Mouse (Mus musculus) megakaryocyte, adult 5-6 weeks (primary cell): ENCODE measurements at regions not wholly inside any gene's neighbourhood (a gene's known extent, or its start where the extent isn't known, plus 50 kb on each side); places are given as distances from the start of the nearest gene placed in this dataset.
"Not testable (repeated sequence)": the region's sequence is repeated elsewhere in the genome, so short reads cannot be mapped to it uniquely, and the experiment has no call there.

Experiments used
- ATAC-seq: 2 replicates; pipeline ENCODE4 v1.8.0; 2016; ENCODE audit warnings: mild to moderate bottlenecking, inconsistent platforms; ENCODE audit not compliant: poor library complexity, severe bottlenecking

DNA sequence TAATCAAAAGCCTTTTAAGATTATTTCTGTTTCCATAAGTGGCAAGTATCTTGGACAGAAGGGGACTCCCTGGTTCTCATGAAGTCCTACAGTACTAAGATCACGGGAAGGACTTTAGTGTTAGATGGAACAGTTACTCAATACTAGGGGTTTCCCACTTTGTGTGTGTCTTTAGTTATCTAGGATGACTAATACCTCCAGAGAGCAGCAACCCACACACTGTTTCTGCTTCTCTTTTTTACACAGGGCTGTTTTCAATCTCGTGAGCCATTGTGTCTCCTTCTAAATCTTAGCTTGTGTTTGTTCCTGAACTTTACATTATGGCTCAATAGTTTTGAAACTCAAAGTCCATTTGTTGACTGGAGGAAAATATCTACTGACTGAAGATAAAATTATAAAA, 496.5 kb upstream of the Impg1 start:
- no peak for ATAC-seq

DNA sequence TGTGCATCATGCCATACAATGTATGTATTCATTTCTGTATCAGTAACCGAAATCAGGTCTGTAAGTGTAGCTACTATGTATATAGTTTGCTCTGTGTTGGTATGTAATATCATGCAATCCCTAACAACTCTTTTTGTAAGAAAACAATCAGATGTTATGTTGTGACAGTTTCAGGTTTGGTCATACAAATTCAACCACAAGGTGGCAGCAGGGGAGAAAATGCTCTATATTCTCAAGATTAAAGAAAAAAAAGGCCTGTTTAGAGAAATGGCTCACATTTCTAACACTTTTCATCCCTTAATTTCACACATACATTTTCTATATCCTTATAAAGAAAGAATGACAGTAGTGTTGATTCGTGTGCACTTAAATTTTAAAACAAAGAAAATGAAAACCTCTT, 477.7 kb upstream of the Impg1 start:
- no peak for ATAC-seq

DNA sequence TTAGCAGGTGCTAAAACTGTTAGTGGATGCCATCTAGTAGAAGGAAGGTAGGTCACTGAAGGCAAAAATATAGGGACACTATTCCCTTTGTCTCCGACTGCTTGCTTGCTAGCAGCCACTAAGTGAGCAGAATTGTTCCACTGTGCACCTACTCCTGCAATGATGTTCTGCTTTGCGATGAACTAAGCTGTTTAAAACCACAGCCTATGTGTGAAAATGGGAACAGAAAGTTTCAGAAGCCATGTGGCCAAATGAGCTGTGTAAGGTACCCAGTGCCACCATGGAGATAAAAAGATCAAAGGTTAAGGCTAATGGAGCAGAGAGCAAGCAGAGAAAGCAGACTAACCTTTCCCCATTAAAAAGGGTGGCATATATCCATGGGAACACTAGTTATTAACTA, 476.1 kb upstream of the Impg1 start:
- ATAC-seq, result peak; percentile 33; the same call in 1 of the 2 replicates

GRCm38 (mm10) chr9:80938238-80938637, 473.0 kb upstream of the Impg1 start:
- ATAC-seq, result no peak

DNA sequence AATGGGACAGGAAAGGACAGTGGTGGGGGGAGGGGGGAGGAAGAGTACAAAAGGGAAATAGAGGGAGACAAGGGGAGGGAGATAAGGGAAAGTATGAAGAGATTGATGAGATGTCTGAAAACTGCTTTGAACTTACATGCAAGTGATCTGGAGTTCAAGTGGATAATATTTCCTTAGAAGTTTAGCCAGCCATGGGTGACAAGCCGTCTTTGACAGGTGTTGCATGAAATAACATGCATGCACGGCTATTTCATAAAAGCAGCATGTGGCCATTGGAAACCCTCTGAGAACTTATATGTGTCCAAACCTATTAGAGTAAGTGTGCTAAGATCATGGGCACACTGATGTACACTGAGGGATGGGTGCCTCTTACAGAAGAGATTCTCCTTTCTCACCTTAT, 465.3 kb upstream of the Impg1 start:
- no peak for ATAC-seq

DNA sequence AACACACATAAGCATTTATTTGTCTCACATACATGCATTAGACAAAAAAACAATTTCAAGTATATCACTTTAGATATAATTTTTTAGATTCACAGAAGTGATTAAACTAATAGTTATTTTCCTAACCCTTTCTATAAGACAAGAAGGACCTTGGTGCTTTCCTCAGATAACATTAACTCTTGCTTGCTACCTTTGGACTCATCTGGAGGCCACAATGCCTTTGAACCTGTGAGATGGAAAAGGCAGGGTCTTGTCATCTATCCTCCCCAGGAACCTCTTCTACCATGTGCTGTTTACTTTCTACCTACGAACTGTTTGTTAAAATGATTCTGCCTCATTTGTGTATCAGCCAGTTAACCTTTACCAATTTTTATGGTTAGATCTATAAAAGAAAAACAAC, 455.0 kb upstream of the Impg1 start:
- ATAC-seq, result no peak

DNA sequence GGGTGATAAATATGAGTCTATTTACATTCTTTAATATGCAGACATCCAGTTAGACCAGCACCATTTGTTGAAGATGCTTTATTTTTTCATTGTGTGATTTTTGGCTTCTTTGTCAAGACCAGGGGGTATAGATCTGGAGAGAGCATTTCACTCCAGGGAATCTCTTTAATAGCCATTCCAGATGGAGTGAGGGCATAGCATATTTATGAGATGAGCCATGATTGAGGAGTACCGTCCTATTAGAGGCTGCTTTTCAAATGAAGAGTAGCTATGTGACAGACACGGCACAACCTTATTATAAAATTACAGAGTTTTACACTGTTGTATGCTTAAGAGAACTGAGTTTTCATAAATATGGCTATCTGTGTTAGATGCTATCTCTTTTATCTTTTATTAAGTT, 448.6 kb upstream of the Impg1 start:
- no peak for ATAC-seq

GRCm38 (mm10) chr9:80912177-80912576, 446.9 kb upstream of the Impg1 start:
- ATAC-seq, result no peak

DNA sequence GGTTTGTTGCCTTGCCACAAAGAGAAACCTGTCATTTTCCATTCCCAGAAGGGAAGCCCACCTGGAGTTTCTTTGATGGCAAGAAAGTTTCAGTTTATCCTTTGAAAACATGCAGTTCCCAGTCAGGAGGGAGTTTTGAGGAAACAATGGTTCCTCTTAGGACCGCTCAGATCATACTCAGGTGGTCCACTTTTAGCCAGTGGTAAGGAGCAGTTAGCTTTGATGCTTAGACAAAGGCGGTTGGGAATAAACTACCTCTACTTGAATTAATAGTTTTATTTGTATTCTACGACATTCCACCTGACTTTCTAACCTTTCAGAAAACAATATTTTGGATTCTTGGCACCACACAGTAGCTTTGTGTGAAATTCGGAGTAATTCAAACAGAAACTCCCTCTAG, 401.5 kb upstream of the Impg1 start:
- no peak for ATAC-seq

GRCm38 (mm10) chr9:80858998-80859397, 393.7 kb upstream of the Impg1 start:
- ATAC-seq, result no peak

- no peak for ATAC-seq
Measured at GRCm38 (mm10) chr9:80848190-80848589, 382.9 kb upstream of the Impg1 start.

- no peak for ATAC-seq
Measured at GRCm38 (mm10) chr9:80832808-80833207, 367.5 kb upstream of the Impg1 start.

DNA sequence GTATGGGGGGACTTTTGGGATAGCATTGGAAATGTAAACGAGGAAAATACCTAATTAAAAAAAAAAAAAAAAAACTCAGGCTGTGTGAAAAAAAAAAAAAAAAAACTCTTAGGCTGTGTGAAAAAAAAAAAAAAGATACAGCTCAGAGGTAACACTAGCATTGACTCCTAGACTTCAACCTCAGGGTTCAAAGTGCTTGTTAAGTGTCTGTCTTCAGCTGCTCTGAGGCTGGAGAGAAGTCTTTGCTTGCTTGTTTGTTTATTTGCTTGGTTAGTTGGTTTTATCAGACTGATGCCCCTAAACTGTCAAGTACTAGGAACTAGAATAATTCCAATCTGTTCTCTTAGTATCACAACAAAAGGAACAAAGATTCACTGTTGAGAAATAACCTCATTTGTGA, 360.1 kb upstream of the Impg1 start:
- ATAC-seq, result no peak

DNA sequence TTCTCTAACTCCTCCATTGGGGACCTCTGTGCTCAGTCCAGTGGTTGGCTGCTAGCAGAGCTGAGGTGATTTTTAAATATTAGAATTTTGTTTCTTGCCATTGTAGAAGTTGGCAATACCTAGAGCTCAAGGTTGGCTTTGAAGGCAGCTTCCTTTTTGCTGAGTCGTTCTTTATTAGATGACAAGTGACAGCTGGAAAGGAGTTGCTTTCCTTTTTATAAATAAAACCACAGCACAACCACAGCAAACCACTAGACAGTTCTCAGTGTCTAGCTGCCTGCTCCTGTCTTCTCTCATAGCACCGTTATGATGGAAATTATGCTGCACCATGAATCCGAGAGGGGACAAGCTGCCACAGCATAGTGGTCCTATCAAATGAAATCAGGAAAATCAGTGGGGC, 354.8 kb upstream of the Impg1 start:
- ATAC-seq, result no peak

GRCm38 (mm10) chr9:80819070-80819469, 353.8 kb upstream of the Impg1 start:
- ATAC-seq, result no peak

GRCm38 (mm10) chr9:80813921-80814320, 348.6 kb upstream of the Impg1 start:
- not testable (repeated sequence) for ATAC-seq

DNA sequence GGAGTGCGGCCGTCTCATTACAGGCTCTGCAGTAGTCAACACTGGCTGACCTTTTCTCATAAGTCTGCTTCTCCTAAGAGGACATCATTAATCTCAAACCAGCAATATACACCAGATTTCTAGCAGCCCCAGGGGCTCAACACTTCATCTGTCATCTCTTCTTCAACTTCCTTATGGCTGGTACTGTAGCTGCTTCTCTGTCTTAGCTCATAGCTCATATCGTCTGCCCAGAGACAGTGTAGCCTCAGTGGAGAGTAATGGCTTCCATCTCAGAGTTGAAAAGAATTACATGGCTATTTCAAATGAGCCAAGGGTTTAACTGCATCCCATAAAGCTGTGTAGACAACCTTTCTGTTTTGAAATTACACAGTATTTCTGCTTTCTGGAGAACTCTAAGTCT, 326.2 kb upstream of the Impg1 start:
- ATAC-seq, result no peak

GRCm38 (mm10) chr9:80774541-80774940, 309.3 kb upstream of the Impg1 start:
- ATAC-seq, result no peak

DNA sequence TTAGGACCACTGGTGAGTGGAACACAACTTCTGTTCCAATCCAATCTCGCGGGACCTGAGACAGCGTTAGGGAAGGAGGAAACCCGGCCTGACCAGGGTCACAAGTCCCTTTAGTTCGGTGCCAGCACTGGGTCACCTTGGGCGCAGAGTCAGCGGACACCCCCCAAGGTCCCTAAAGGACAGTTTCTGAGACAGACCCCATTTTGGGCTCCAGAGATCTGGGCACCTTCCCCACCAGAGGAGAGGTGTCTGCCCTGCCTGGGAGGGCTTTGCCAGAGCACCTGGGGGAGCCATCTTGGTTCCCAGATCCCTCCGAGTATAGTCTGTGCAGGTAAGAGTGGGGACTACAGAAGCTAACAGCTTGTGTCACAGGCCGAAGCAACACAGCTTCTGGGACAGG, 270.5 kb upstream of the Impg1 start:
- ATAC-seq, result not testable (repeated sequence)

- no peak for ATAC-seq
Measured at GRCm38 (mm10) chr9:80732971-80733370, 267.7 kb upstream of the Impg1 start.

DNA sequence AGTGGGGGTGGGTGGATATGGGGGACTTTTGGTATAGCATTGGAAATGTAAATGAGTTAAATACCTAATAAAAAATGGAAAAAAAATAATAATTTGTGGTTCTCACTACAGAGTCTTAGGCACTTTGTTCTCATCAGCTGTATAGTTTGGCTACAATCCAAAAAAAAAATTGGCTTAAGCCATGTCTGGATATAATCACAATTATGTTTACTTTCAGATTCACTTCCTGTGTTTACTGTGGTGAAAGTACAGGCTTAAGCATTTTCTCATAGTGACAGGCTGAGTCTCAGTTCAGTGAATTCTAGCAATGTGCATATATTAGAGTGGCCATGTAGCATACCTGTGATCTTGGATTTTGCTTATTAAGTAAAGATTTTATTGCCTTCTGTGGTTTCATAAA, 258.4 kb upstream of the Impg1 start:
- ATAC-seq, result no peak

GRCm38 (mm10) chr9:80718516-80718915, 253.2 kb upstream of the Impg1 start:
- ATAC-seq, result no peak

- no peak for ATAC-seq
Measured at GRCm38 (mm10) chr9:80709781-80710180, 244.5 kb upstream of the Impg1 start.

GRCm38 (mm10) chr9:80705264-80705663, 240.0 kb upstream of the Impg1 start:
- no peak for ATAC-seq
